Mouse (Mus musculus): ENCODE data around the gene Fa2h. TPM values are rescaled to one million over a fixed set of nuclear protein-coding genes. Genes with fewer than 3 reads are reported as not detected.

Gene Fa2h
- polyA plus RNA-seq, 1 experiment: 0.54 TPM

DNA sequence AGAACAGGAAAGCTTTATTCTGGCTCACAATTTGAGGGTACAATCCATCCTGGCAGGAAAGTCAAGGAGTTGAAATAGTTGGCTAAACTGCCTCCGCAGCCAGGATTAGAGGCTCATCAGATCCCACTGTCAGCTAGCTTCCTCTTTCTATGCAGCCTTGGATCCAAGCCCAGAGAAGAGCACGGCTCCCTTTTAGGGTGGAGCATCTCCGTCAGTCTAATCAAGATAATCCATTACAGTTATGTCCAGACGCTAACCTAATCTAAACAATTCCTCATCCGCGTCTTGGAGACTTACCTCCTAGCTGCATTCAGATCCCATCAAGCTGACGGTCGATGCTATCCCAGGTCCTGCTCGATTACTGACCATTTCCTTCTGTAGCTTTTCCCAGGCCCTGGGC lies 7.7 kb downstream of the Fa2h start:
- Histone ChIP-seq H3K27me3 (ENCODE audit: control insufficient read depth, insufficient read depth, insufficient read length) (peaks cover 17% of the 10 kb centered on the region), H3K4me3 (no peak overlapping the region), H3K79me2 (ENCODE audit: control insufficient read depth, insufficient read depth) (no peaks in the 10 kb centered on the region), H3K4me2 (ENCODE audit: low read depth) (no peak overlapping the region), H3ac (ENCODE audit: control insufficient read depth, insufficient read length) (no peak overlapping the region), H3K36me3 (ENCODE audit: control insufficient read depth, insufficient read depth) (no peaks in the 10 kb centered on the region)
- TF ChIP-seq MAX (IDR thresholded peaks at IDR 0.05; ENCODE audit: low read depth): no peak
- TF ChIP-seq CEBPB (IDR thresholded peaks at IDR 0.05; ENCODE audit: insufficient read depth, poor library complexity, severe bottlenecking): no peak
- TF ChIP-seq POLR2AphosphoS2 (IDR thresholded peaks at IDR 0.05; ENCODE audit: insufficient read length, low read depth): no peak
- no peak for TF ChIP-seq POLR2A (IDR thresholded peaks at IDR 0.05; ENCODE audit: insufficient read length, low read depth)
- TF ChIP-seq E2F4 (IDR thresholded peaks at IDR 0.05; ENCODE audit: insufficient read depth): no peak
- no peak for TF ChIP-seq SRF (IDR thresholded peaks at IDR 0.05; ENCODE audit: control insufficient read depth, insufficient read length, low read depth)

DNA sequence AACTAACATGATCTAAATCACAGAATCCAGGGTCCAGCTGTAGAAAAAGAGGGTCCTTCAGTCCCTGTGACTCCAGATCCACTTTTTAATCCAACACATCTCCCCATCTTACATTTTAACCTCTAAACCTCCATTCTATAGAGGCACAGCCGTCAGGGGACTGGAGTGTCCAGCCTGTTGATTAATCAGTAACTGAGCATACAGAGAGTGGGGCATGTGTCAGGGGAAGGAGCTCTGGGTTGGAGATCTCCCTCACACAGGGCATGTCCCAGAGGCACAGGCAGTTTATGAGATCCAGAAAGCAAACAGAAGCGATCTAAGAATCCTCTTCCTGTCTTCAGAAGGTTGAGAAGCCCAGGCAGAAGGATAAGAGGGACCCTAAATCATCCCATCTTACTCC lies 9.0 kb downstream of the Fa2h start:
- H3ac ChIP-seq (ENCODE audit: control insufficient read depth, insufficient read length): no peak overlapping the region
- peaks cover 24% of the 10 kb centered on the region for H3K27me3 ChIP-seq (ENCODE audit: control insufficient read depth, insufficient read depth, insufficient read length)
- H3K4me2 ChIP-seq (ENCODE audit: low read depth): no peak overlapping the region
- H3K36me3 ChIP-seq (ENCODE audit: control insufficient read depth, insufficient read depth): no peaks in the 10 kb centered on the region
- H3K79me2 ChIP-seq (ENCODE audit: control insufficient read depth, insufficient read depth): no peaks in the 10 kb centered on the region
- no peak overlapping the region for H3K4me3 ChIP-seq
- no peak for TF ChIP-seq SRF (IDR thresholded peaks at IDR 0.05; ENCODE audit: control insufficient read depth, insufficient read length, low read depth)
- TF ChIP-seq REST (IDR thresholded peaks at IDR 0.05; ENCODE audit: insufficient read depth, insufficient read length): no peak
- TF ChIP-seq E2F4 (IDR thresholded peaks at IDR 0.05; ENCODE audit: insufficient read depth): no peak
- TF ChIP-seq MYOG (IDR thresholded peaks at IDR 0.05; ENCODE audit: control insufficient read depth in 1 of 3, insufficient read depth in 1 of 3, insufficient read length in 2 of 3, low read depth in 2 of 3): no peak

DNA sequence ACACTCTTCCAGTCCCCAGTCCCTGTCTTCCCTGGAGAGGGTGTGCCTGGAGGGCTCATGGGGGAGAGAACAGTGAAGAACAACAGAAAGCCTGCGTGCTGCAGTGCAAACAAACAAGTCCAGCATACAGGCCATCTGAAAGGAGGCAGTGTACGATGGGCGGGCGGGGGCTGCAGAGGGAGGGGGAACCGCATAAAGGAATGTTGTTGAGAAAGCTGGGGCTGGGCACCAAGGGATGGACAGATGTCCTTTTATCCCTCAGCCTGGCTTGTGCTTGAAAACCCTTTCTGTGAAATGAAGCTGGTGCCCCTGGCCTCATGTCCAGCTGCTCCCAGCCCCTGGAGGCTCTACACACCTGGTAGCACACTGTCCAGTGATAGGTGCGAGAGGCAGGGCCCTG lies 18.4 kb downstream of the Fa2h start:
- Histone ChIP-seq H3ac (ENCODE audit: control insufficient read depth, insufficient read length) (no peak overlapping the region), H3K27me3 (ENCODE audit: control insufficient read depth, insufficient read depth, insufficient read length) (peaks cover 14% of the 10 kb centered on the region), H3K79me2 (ENCODE audit: control insufficient read depth, insufficient read depth) (no peaks in the 10 kb centered on the region), H3K4me2 (ENCODE audit: low read depth) (no peak overlapping the region), H3K36me3 (ENCODE audit: control insufficient read depth, insufficient read depth) (no peaks in the 10 kb centered on the region), H3K4me3 (no peak overlapping the region)
- TF ChIP-seq MYOG (IDR thresholded peaks at IDR 0.05; ENCODE audit: control insufficient read depth in 1 of 3, insufficient read depth in 1 of 3, insufficient read length in 2 of 3, low read depth in 2 of 3): no peak
- TF ChIP-seq MAX (IDR thresholded peaks at IDR 0.05; ENCODE audit: low read depth): no peak

DNA sequence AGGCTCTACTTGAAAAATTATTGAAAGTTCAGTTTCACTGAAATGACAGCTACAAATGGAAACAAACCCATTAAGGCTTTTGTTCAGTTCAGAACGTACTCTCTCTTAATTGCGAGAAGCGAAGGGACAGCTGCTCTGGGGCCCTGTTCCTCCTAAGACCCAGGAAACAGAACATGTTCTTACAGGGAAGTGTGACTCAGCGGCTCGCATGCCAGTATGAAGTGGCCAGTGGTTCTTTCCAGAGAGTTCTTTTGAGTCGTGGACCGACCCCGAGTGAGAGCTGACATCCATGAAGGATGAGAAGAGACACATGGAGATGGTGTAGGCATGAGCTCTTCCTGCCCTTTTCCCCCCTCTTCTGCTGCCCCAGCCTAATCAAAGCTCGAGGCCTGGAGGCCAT lies 23.9 kb downstream of the Fa2h start:
- H3K4me2 ChIP-seq (ENCODE audit: low read depth): no peak overlapping the region
- H3K79me2 ChIP-seq (ENCODE audit: control insufficient read depth, insufficient read depth): no peaks in the 10 kb centered on the region
- TF ChIP-seq TCF3 (IDR thresholded peaks at IDR 0.05; ENCODE audit: insufficient read length, low read depth): no peak
- no peak for TF ChIP-seq POLR2A (IDR thresholded peaks at IDR 0.05; ENCODE audit: insufficient read length, low read depth)
- TF ChIP-seq E2F4 (IDR thresholded peaks at IDR 0.05; ENCODE audit: insufficient read depth): no peak
- no peak for TF ChIP-seq SRF (IDR thresholded peaks at IDR 0.05; ENCODE audit: control insufficient read depth, insufficient read length, low read depth)
- TF ChIP-seq MAX (IDR thresholded peaks at IDR 0.05; ENCODE audit: low read depth): no peak
- TF ChIP-seq REST (IDR thresholded peaks at IDR 0.05; ENCODE audit: insufficient read depth, insufficient read length): no peak
- no peak for TF ChIP-seq POLR2AphosphoS2 (IDR thresholded peaks at IDR 0.05; ENCODE audit: insufficient read length, low read depth)
- TF ChIP-seq MYOD1 (IDR thresholded peaks at IDR 0.05; ENCODE audit: control insufficient read depth in 1 of 3, insufficient read length in 2 of 3, low read depth in 2 of 3): no peak
- no peak for TF ChIP-seq MYOG (IDR thresholded peaks at IDR 0.05; ENCODE audit: control insufficient read depth in 1 of 3, insufficient read depth in 1 of 3, insufficient read length in 2 of 3, low read depth in 2 of 3)
- no peak for TF ChIP-seq TCF12 (IDR thresholded peaks at IDR 0.05; ENCODE audit: insufficient read depth, poor library complexity, severe bottlenecking)
- no peak for TF ChIP-seq USF1 (IDR thresholded peaks at IDR 0.05; ENCODE audit: low read depth)
- TF ChIP-seq CEBPB (IDR thresholded peaks at IDR 0.05; ENCODE audit: insufficient read depth, poor library complexity, severe bottlenecking): no peak
- H3K36me3 ChIP-seq (ENCODE audit: control insufficient read depth, insufficient read depth): no peaks in the 10 kb centered on the region
- H3ac ChIP-seq (ENCODE audit: control insufficient read depth, insufficient read length): no peak overlapping the region
- H3K27me3 ChIP-seq (ENCODE audit: control insufficient read depth, insufficient read depth, insufficient read length): peaks cover 11% of the 10 kb centered on the region
- H3K4me3 ChIP-seq: no peak overlapping the region

DNA sequence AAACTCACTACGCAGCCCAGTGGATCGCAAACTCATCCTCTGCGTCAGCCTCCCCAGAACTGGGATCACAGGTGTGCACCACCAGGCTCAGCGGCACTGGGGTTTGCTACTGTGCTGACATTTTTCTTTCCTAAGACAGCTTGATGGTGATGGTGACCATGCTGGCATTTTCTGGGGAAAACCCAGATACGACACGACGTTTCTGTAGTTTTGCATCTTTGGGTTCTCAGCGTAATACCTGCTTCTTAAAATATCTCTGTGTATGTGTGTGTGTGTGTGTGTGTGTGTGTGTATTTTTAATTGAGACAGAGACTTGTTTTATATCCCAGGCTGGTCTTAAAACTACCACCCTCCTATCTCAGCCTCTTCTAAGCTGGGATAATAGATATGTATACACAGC lies 26.3 kb downstream of the Fa2h start:
- TF ChIP-seq MAX (IDR thresholded peaks at IDR 0.05; ENCODE audit: low read depth) (no peak), REST (IDR thresholded peaks at IDR 0.05; ENCODE audit: insufficient read depth, insufficient read length) (no peak), POLR2AphosphoS2 (IDR thresholded peaks at IDR 0.05; ENCODE audit: insufficient read length, low read depth) (no peak), USF1 (IDR thresholded peaks at IDR 0.05; ENCODE audit: low read depth) (no peak), SRF (IDR thresholded peaks at IDR 0.05; ENCODE audit: control insufficient read depth, insufficient read length, low read depth) (no peak), POLR2A (IDR thresholded peaks at IDR 0.05; ENCODE audit: insufficient read length, low read depth) (no peak), TCF12 (IDR thresholded peaks at IDR 0.05; ENCODE audit: insufficient read depth, poor library complexity, severe bottlenecking) (no peak), MYOD1 (IDR thresholded peaks at IDR 0.05; ENCODE audit: control insufficient read depth in 1 of 3, insufficient read length in 2 of 3, low read depth in 2 of 3) (no peak), TCF3 (IDR thresholded peaks at IDR 0.05; ENCODE audit: insufficient read length, low read depth) (no peak), MYOG (IDR thresholded peaks at IDR 0.05; ENCODE audit: control insufficient read depth in 1 of 3, insufficient read depth in 1 of 3, insufficient read length in 2 of 3, low read depth in 2 of 3) (no peak), E2F4 (IDR thresholded peaks at IDR 0.05; ENCODE audit: insufficient read depth) (no peak), CEBPB (IDR thresholded peaks at IDR 0.05; ENCODE audit: insufficient read depth, poor library complexity, severe bottlenecking) (no peak)
- no peaks in the 10 kb centered on the region for H3K36me3 ChIP-seq (ENCODE audit: control insufficient read depth, insufficient read depth)
- no peak overlapping the region for H3K4me3 ChIP-seq
- H3ac ChIP-seq (ENCODE audit: control insufficient read depth, insufficient read length): no peak overlapping the region
- H3K79me2 ChIP-seq (ENCODE audit: control insufficient read depth, insufficient read depth): no peaks in the 10 kb centered on the region
- no peak overlapping the region for H3K4me2 ChIP-seq (ENCODE audit: low read depth)
- H3K27me3 ChIP-seq (ENCODE audit: control insufficient read depth, insufficient read depth, insufficient read length): peaks cover 23% of the 10 kb centered on the region

All from myocyte (in vitro differentiated cells).